Mouse (Mus musculus) cerebellum, adult 2 months (tissue): Measurements from ENCODE around the gene Adat3.

ENCODE experiments used
- CTCF ChIP-seq: fragments of 200-500 bp; IDR thresholded peaks from 2 replicates; pipeline ENCODE4 v1.5.1; 2011; ENCODE audit warnings: low read depth, mild to moderate bottlenecking, control low read depth, low read length, moderate library complexity, borderline replicate concordance; ENCODE audit not compliant: insufficient read depth
- POLR2A ChIP-seq: fragments of 200-500 bp; IDR thresholded peaks from 2 replicates; pipeline ENCODE4 v1.6.1; 2011; ENCODE audit warnings: low read length, control low read depth, borderline replicate concordance; ENCODE audit not compliant: insufficient read depth

DNA sequence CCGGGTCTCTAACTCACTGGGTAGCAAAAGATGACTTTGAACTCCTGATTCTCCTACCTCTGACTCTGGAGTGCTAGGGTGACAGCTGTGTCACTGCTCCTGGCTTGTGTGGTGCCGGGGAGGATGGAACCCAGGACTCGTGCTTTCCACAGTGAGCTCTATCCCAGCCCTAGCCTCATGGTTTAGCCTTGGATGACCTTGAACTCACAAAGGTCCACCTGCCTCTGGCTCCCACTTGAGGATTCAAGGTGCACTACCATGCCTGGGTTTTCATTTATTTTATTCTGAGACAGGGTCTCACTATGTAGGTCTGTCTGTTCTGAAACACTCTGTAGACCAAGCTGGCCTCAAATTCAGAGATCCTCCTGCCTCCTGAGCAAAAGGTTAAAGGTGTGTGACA lies 11.1 kb downstream of the Adat3 start:
- TF ChIP-seq CTCF (no peak), POLR2A (no peak)
